Mouse (Mus musculus): ENCODE results near the gene Acox1.

DNA sequence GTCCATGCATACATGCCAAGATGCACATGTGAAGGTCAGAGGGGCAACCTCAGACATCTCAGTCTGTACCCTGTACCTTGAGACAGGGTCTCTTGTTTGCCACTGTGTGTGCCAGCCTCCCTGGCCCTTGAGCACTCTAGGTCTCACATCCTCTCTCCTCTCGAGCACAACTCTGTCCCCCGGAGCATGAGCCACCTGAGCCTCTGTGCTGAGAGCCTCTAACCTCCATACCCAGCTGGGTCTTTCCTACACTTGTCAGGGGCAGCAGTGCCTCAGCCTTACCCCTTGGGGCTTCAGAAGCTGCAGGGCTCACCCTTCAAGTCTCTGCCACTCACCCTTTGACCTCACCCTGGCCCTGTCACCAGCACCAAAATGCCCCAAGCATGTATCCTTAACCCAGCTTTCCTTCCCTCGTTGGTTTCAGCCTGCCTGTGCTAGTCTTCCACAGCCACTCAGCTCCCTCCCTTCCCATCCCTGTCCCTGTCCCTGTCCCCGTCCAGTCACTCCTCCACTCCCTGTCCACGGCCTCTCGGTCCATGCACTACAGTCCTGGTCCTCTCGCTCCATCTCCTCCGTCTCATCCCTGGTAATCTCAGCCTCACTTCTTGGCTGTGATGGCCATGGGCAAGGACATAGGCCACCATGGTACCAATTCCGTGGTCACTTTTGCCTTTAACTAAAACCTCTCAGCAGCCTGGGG, 69.6 kb downstream of the Acox1 start:
- TF ChIP-seq POLR2A (IDR thresholded peaks at IDR 0.05; ENCODE audit: control insufficient read depth, extremely low read depth, insufficient read depth, low read length, poor library complexity): no peak
- no peak for TF ChIP-seq CTCF (IDR thresholded peaks at IDR 0.05; ENCODE audit: borderline replicate concordance, control insufficient read depth, extremely low read depth, insufficient read depth, low read length, poor library complexity)
